Mouse (Mus musculus) lung, postnatal 10 days (tissue): ENCODE measurements around the gene Itm2a.
A peak's percentile ranks its signal among the peaks of the same experiment; 100 is the strongest.

ENCODE experiments used
- DNase-seq: peaks from one replicate; pipeline ENCODE4 v3.0.0; 2021

Gene Itm2a

GRCm38 (mm10) chrX:107402915-107403912, at the start of gene Itm2a:
Gene Itm2a, minus strand, starts transcription at chrX:107403376.
- peak; percentile 2 for DNase-seq

DNA sequence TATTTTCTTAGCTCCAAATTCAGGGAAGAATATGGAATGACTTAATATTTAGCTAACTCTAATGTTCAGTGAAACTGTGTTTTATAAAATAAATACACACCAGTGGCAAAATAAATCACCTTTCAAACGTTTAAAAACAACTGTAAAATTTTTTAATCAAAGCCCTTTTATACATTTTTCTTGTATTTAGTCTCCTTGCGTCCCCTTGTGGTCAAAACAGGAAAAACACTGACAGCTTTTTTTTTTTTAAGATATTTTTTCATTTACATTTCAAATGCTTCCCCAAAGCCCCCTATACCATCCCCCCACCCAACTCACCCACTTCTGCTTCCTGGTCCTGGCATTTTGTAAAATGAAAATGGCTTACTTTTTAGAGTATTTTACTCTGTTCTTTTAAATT, 32.7 kb upstream of the Itm2a start:
- peak; percentile 1 for DNase-seq

DNA sequence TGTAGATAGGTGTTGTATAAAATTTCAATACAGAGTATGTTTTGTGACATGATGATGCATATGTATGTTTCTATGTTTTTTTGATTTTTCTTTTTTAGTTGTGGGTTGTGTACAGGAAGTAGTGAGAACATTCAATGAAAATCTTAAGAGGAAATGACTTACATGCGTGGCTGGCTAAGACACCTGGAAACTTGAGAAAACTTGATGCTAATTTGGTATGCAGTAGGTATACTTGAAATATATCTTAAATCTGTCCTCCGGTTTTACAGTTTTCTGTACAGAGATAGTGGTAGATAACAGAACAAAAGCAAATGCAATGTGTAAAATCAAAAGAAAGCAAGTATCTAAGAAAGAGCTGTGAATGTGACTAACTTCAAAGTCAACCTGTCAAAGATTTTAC, 18.1 kb upstream of the Itm2a start:
- DNase-seq = no peak

GRCm38 (mm10) chrX:107417345-107417744, 14.2 kb upstream of the Itm2a start:
- DNase-seq = no peak

DNA sequence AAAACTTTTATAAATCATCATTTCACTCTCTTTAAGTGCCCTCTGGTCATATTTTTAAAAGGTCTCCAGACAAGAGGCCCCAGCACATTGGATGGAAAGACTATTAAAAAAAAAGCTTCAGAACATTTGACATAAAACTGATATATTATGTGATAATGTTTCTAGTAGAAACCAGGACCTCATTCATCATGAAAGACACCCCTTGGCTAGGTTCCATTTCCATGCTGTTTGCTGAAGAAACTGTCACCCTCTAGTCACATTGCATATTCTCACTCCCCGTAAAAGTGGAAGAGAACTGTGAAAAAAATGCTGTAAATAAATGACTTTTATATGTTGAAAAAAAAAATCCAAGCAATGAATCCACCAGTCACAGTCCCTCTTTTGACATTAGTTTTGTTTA, 12.8 kb upstream of the Itm2a start:
- DNase-seq = peak; percentile 2

- DNase-seq = peak; percentile 1
These were observed 695 bp downstream of the Itm2a start for GRCm38 (mm10) chrX:107402481-107402880.

DNA sequence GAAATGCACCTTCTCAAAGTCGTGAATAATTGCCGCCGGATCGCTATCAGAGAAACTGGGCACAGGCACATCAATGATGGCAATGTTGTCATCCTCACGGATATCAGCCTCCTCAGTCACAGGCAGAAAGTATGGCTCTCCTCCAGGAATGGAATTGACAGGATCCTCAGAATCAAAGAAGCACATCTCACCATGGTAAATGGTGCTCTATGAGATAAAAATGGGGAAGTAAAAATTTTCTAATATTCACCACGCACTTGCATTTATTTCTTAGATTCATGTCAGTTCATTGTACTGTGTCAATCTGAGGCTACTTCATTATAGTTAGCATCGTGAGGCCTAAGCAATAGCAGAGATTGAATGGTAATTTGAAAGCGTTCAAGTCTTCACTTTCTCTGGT, 4.1 kb downstream of the Itm2a start:
- no peak for DNase-seq

DNA sequence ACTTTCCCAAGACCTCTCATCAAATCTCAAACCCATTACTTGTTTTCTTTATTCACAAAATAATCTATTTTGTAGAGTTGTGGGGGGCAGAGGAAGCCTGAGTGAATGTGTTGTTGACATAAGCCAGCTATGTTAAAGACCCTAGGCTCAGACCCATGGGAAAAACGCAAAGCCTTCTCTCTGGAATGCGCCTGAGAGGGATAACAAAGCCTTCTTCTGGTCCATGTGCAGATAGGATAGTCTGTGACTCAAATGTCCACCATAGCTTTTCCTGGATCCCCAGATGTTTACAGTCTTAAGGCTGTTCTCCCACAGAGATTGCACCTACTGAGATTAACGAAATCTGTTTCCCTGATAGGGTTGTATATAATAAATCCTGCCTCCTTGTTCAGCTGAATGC, 9.9 kb downstream of the Itm2a start:
- no peak for DNase-seq

DNA sequence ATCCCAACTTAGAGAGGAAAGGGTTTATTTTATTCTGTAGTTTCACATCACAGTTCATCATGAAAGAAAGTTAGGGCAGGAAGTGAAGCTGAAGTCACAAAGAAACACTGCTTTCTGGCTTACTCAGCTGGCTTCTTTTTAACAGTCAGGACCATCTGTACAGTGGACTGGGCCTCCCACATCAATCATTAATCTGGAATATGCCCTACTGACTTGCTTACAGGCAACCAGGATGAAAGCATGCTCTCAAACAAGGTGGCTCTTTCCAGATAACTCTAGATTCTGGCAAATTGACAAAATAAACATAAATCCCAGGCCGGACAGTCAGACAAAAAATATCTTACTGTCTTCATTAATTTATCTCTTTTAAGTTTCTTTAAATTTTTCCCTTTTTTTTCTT, 27.8 kb downstream of the Itm2a start:
- DNase-seq = no peak
